Mouse (Mus musculus) cerebellum, adult (tissue): ENCODE data around the gene Aim2.

Source experiments
- ATAC-seq: cut with Nextera tagmentation; 2 replicates; pipeline ENCODE4 v1.9.2; 2017; ENCODE audit warnings: mild to moderate bottlenecking, moderate library complexity, mixed read lengths; ENCODE audit not compliant: insufficient number of reproducible peaks, low FRiP score, low TSS enrichment

Aim2 gene

DNA sequence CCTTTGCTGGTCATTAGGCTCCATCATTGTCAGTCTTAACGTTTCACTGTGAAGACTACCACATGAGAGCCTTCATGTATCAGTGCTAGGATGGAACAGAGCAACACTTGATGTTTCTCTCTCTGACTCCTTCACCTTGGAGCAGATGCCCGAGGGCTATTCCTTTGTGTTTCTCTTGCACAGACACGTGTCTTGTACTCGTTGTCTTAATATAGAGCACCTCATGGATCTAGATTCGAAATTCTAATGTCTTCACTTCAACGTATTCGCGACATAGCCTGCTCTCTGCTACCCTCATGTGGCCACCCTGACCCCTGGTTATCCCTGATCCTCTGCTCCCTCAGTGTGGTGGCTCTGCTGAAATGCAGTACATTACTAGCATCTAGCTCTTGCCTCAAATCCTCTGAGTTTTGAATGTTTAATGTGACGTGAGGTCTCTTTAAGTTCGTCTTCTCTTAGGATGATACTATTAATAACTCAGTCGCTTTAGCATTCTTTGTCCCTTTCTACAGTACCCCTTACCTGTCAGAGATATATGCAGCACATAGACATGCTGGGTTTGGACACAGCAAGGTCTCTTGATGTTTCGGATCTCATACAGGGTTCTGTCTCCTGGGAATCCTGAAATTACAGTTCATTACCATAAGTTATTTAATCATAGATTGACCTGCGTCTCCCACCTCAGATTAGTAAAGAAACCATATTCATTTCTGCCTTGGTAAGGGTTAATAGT lies 26.9 kb downstream of the Aim2 start:
- ATAC-seq: peak; percentile 98

DNA sequence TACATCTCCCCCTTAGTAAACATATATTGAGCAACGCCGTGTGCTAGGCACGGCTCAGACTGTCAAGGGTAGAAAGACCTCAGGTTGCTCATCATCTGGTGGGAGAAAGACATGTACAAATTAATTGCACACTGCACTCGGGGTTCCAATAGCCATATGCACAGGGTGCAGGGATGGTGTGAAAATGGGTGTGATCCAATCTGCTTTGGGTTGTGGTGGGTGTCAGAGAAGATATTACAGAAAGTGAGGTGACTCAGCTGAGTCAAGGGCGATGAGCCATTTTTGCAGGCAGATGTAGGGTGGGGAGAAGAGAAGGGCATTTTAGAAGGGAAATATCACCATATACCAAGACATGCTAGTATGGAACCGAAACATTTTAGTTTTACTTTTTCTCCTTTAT lies 30.8 kb downstream of the Aim2 start:
- ATAC-seq: no peak

DNA sequence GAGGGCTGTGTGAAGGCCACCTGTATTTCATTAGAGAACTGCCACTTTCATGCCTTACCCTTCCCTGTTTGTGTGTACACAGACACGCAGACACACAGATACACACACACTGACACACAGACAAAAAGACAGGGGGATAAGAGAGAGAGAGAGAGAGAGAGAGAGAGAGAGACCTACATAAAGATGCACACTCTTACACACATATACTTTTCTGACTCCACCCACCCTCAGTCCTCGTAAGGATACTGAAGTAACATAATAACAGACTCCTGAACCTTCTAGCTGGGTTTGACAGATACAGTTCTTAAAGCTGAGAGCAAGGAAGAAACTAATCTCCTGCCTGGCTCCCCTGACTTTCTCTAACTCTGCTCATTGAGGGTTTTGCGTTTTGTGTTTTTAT lies 38.8 kb downstream of the Aim2 start:
- peak; percentile 39 for ATAC-seq

DNA sequence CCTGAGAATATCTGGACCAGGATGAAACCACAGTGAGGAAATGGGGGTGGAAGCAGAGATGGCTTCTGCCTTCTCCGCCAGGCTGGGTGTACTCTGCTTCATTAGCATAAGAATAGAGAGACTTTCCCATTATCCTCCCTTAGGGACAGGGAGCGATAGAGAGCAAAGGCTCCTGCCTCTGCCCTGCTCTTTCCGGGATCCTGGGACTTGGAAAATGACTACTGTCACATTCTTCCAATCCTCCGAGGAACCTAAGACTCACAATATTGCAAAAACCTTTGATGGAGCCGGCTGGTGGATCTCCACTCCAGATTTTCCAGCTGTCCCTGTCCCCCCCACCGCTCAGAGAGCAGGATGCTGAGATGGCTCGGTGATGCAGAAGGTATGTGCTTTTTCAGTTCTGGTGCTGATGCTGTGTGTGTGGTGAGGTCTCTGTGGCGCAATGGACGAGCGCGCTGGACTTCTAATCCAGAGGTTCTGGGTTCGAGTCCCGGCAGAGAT lies 39.3 kb downstream of the Aim2 start:
- ATAC-seq: peak; percentile 95

DNA sequence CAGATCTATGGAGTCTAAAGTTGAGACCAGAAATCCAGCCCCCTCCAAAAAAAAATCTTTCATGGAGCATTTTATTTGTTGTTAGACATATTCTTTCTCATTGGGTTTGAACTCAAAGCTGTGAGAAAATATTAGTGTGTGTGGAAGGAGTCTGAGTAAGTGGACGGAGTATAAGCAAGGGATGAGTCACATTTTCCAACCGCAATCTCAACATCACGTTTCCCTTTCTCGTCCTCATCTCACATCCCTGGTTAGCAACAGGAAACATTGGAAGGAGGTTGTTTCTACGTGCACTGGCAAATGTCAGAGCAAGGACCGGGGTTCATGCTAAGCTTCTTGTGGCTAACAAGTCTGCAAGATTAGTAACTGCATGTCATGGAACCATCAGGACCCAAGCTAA lies 41.1 kb downstream of the Aim2 start:
- ATAC-seq: no peak

DNA sequence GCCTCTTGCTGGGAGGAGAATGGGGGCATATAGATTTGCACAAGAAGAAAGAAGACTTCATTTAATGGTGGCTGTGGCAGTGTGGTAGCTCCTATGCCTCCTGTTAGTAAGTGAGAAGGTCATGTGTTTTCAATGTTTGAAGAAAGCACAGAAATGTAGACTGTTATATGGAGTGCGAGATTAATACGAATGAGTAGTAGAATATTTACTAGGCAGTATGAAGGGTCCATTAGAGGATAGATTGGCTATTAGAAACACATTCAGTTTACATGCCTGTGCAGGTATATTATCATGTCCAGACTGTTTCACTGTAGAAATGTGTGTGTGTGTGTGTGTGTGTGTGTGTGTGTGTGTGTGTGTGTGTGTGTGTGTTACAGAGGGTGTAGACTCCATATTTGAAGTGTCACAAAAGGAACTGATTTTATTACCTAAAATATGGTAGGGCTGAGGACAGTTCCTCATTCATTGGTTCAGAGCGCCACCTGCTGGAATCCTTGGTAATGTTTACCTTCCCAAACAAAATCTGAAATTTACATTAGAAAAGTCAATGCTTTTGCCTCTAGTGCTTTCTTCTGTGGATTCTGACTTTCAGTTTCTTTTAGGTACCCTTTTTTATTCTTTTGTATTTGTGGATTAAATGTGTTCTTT lies 47.8 kb downstream of the Aim2 start:
- ATAC-seq: peak; percentile 64

DNA sequence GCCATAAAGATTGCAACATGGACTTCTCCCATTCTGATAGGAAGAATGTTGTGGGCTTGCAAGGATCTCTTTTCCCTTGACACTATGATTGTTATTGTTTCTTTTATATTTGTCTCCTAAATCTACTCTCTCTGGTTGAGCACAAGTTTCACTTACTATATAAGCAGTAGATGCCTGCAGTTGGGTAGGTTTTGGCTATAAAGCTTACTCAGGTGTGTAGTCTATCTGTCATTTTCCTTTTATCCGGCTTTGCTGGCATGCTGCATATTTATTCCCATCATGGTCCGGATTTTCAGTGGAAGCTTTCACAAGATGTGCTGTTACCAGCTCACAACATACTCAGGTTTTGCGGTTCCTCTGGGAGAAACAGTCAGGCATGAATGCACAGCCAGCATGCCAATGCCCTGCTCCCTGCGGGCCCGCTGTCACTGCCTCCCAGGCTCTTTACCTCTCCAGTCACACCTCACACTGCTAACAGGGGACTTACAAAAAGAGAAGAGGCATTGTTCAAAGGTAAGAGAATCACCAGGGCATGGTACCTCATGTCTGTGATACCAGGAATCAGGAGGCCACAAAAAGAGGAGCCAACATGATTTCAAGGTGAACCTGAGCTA lies 54.1 kb downstream of the Aim2 start:
- no peak for ATAC-seq

DNA sequence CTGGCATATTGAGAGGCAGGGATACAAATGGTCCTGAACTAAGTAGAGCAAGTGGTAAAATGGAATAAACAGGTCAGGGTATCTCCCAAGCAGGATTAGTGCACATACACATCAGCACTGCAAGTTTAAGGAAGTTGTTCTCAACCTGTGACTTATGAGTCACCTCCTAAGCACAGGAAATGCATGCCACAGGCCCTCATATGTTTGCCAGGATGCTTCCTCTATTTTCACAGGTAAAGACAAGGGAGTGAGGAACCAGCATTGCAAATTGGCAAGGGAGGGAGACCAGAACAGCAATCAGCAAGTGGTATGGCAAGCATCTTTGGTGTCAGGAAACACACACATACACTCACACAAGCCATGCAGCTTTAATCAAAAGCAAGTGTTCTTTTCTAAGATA lies 58.4 kb downstream of the Aim2 start:
- ATAC-seq: no peak

DNA sequence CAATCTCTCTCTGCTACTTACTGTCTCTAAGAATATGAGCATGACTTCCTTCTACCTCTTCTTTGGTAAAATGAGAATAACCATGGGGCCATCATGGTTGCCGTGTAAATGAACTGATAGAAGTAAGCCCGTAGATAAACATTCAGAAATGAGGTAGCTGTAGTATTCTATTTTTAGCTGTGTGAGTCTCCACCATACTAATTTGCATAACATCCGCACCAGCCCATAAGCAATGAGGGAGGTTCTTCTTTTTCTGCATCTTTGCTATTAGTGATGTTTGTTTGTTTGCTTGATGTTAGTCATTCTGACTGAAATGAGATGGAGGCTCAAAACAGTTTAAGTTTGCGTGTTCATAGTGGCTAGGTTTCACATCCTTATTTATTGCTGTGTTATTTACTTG lies 61.2 kb downstream of the Aim2 start:
- no peak for ATAC-seq

DNA sequence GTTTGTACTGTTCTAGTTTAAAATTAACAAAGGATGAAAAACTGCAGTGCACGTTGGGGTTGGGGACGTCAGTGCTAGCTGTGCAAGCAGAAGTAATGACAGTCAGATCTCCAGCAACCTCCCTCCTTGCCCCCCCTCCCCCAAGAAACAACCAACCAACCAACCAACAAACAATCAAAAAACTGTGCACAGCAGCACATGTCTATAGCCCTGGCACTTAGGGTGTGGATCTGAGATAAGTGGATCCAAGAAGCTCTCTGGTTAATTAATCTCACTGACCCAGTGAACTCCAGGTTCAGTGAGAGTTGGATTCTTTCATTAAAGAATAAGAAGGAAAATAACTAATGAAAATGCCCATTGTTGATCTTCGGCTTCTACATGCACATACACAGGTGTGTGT lies 64.0 kb downstream of the Aim2 start:
- ATAC-seq: no peak

DNA sequence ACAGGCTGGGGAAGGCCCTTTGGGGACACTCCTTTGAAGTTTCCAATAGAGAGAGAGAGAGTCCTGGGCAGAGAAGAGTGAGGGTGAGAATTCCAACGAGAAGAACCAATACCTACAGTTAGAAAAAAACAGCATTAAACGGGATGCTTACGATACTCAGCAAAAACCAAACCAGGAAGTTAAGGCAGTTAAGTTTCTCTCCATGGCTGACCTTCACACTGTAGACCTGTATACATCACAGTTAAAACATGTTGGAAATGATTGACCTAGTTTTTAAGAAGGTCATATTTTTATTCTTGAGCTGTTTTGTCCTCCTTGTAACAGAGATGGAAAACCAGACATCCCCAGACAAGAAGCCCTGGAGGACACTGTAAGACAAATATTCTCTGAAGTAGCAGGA lies 67.8 kb downstream of the Aim2 start:
- no peak for ATAC-seq

DNA sequence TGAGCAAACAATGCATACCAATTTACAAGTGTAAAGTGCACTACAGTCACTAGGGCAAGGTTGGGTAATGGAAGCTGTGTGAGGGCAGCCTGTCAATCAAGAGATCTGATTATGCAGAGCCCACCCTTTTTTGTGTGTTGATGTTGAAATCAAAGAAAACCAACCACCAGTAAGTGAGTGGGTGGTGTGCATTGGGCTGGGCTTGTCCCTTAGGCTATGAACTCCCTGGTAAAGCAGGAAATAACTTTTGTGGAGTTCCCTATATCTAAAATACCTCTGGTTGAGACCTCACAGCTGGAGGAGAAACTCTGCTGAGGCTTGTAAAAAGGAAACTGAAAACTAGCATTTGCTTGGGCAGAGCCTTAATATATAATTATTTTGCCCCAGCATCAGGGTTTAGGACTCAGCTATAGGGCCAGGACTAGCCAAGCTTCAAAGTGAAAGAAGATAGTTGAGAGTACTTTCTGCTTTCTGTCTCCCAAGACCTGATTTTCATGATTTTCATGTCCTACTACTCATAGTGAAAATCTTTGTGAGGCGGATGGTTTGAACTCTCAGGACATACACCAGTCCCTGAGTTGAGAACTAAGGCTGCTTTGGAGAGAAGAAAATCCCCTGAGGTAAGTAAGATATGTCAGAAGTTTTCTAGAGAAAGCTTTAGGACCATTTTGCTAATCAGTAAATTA lies 68.4 kb downstream of the Aim2 start:
- no peak for ATAC-seq

DNA sequence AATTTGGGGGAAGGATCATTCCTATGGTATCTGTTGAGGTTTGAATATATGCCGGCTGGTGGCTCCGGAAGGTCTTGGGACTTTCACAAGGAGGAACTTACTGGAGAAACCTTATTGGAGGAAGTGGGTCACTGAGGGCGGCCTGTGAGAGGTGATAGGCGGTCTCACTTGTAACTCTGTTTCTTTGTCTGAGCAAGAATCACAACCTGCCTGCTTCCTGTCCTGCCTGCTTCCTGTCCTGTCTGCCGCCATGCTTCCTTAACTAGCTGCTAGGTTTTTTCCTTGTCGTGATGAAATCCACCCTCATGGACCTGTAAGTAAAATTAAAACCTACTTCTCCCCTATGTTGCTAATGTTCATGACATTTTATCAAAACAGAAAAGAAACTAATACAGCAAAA lies 69.7 kb downstream of the Aim2 start:
- ATAC-seq: no peak

DNA sequence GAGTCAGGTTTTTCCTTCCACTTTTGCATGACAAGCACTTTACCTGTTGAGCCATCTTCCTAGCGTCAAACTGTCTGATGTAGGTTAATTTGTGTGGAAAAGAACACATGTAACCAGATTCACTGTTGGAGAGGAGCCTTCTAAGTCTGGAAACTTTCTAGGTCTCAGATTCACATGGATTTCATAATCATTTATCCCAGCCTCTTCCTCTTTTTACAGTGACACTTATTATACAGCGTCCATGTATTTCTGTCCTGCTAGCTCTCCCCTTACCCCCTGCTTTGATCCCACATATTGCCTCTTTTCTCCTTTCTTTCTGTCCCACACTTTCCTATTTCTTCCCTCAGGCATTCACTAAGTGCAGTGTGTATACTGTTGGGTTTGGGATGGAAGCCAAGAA lies 75.7 kb downstream of the Aim2 start:
- no peak for ATAC-seq

DNA sequence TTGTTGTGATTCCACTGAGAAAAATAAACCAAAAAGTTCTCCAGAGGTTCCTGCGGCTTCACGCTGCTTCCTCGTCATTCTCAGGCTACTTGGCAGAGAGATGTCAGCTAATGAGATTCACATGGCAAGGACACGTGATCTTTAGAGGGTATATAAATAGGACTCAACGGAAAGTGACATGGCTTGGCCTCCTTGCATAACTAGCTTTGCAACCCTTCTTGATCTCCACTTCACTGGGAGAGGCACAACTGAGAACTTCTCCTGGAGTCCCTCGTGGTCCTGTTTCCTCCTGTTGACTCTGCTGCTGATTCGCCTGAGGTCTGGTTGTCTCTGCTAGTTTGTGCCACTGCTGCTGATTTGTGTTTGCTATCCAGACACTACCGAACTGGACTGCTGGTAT lies 76.7 kb downstream of the Aim2 start:
- no peak for ATAC-seq

DNA sequence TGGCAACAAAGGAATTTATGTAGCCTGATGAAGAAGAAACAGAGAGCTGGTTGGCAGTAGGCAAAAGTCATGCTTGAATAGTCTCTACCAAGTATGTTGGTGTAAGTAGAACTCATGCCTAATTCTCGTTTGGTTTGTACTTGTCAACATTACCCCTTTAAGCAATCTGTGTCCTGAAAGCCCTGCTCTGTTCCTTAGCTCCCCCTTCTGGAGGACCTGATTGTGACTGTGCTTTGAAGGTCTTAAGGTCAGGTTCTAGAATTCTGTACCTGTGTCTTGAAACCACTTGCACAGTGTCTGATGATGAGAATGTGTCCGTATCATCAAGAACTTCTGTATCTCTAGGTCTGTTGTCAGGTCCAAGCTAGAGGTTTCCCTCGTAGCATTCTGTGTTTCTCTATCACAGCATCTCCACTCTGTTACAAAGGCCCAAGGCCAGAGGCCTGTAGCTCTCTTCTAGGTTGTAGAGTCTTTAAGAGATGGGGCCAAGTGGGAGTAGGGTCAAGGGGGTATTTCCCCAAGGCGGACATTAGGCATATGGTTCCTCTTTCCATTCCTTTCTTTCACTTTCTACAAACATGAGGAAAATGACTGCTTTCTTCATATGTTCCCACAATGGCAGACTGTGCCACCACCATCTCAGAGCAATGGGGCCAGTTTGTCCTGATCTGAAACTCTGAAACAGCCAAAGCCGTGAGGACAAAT lies 79.5 kb downstream of the Aim2 start:
- ATAC-seq: no peak

DNA sequence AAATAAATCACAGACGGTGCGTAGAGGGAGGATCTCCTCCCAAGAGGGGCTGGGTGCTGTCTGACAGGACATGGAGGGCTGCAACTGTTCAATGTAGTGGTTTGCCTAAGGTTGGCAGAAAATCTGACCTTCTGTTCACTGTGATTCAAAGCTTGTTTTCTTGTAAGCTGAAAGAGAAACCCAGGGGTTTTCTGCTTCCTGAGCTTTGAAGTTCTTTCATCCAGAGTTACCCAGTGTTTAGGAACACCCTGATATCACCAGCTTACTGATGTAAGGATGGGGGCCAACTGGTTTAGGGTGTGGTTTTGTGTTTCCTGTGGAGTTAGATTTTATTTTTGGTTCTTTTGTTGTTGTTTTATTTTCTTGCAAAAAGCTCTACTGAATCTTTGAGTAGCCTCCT lies 81.7 kb downstream of the Aim2 start:
- ATAC-seq: no peak

DNA sequence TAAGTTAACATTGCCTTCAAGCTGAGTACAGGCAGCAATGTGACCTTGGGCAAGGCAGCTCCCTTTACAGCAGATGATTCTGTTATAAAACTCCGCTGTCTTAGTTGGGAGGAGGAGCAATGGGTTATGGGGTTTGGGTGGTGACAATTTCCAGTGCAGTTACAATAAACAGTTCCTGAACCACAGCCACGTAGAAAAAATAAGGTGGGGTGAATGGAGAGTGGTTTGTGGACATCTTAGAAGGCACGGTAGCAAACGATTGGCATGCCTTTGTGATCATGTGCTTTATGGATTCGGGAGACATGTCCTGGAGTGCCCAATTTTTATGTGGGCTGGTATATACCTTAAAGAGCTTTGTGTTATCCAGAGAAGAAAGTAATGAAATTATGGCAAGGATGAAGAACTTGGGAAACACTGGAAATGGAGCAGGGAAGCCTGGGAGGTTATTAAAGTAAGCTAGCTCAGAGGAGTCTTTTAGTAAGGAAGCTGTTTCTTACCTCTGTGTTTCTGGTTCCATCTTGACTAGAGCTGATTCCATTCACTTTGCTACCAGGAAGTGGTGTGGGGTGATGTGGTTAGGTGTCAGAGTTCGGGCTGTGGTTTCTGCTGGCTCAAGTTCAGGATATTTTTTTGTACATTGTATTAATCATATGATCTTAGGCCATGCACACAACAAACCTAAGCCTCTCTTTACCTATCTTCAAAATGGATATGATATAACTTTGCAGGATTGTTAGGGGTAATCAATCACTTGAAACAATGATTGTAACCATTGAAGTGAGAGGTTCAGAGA lies 86.7 kb downstream of the Aim2 start:
- no peak for ATAC-seq

DNA sequence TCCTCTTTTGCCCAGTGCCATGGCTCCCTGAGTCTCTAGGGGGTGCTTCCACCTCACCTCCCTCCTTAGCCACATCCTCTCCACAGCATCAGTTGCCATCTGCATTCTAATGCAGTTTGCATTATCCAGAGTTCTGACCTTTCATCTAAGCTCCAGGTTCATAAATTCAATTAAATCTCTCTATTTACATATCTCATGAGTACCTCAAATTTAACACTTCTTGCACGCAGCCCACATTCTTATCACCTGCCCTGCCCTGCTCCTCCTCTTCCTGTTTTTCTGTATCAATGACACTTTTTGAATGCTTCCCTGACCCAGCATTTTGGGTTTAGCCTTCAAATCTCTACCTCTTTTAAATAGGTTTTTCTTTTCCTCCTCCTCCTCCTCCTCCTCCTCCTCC lies 90.0 kb downstream of the Aim2 start:
- no peak for ATAC-seq

DNA sequence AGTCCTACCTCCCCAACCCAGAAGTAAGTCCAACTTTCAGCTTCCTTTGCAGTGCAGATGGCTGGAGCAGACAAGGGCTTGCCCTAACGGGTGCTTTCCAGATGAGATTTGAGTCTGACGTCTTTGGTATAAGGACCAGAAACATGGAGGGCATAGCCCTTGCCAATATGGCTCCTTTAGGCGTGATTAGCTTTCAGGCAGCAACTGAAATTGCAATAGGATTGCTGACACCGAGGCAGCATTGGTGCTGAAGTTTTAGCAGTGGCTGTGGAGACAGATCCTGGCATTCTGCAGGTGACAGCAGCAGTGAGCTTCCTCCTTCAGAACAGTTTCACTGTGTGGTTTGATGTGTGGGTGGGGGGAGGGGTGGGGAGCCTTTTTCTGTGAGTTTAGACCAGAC lies 90.5 kb downstream of the Aim2 start:
- no peak for ATAC-seq
